Mouse (Mus musculus) cerebellum, adult 9-11 months (tissue): ENCODE data around the gene Cldn34b1.
"Not testable (repeated sequence)": the region's sequence is repeated elsewhere in the genome, so short reads cannot be mapped to it uniquely, and the experiment has no call there.

Source experiments
- DNase-seq: peaks from one replicate; pipeline ENCODE4 v3.0.0; 2022

Gene Cldn34b1

DNA sequence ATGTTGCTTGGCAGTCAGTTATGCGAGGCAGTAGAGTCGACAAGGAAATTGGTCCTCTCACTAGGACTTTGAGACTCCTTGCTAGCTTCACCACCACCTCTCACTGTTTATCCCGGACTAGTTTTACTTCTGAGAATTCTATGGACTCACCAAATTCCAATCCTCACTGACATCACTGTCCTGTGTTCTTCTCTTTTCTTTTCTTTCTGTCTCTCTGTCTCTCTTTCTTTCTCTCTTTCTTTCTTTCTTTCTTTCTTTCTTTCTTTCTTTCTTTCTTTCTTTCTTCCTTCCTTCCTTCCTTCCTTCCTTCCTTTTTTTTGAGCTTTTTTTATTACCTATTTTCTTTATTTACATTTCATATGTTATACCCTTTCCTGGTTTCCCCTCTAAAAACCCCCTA lies at the start of gene Cldn34b1:
Cldn34b1 (minus strand) TSS at position 101 of the 400 bp plus-strand sequence.
- DNase-seq, result not testable (repeated sequence)

DNA sequence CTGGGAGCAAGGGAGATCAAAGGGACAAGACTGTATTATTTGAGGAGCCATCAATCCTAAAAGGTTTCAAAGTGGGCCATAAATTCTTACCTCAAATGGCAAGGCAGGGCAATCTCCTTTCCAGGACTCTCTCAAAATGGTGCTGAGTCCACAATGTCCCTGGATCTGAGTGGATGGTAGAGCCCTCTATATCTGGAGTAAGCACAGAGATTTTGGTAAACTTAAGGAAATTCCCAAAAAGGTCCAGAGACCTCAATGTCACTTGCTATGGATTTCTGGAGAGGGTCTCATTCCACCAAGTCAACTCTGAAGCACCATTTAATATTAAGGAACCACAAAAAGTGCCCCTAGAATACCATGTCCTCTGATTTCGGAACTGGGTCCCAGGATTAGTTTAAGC lies 45.8 kb upstream of the Cldn34b1 start, which contains the start of gene Magea6:
Magea6 (minus strand) TSS at position 101 of the 400 bp plus-strand sequence.
- DNase-seq, result not testable (repeated sequence)
